Mouse (Mus musculus): ENCODE measurements around the gene Trim38. TPM values are rescaled to one million over a fixed set of nuclear protein-coding genes. Genes with fewer than 3 reads are reported as not detected.

Gene Trim38
- polyA plus RNA-seq, 1 experiment: not detected

GRCm38 (mm10) chr13:23764324-23765171, 5.2 kb upstream of the Trim38 start:
- Histone ChIP-seq H3K4me3 (ENCODE audit: insufficient read depth, low read depth, low read length) (no peak overlapping the region), H3K27ac (replicated peaks; ENCODE audit: low read depth, low read length) (no peak overlapping the region)

GRCm38 (mm10) chr13:23765172-23765513, 4.6 kb upstream of the Trim38 start:
- Histone ChIP-seq H3K27ac (replicated peaks; ENCODE audit: low read depth, low read length) (no peak overlapping the region), H3K4me1 (ENCODE audit: control insufficient read depth, insufficient read depth, insufficient read length, low read length) (no peaks in the 10 kb centered on the region), H3K4me3 (ENCODE audit: insufficient read depth, low read depth, low read length) (no peak overlapping the region)

More at GRCm38 (mm10) chr13:23764324-23765171, 5.2 kb upstream of the Trim38 start:
- H3K4me1 ChIP-seq (ENCODE audit: control insufficient read depth, insufficient read depth, insufficient read length, low read length): no peaks in the 10 kb centered on the region

GRCm38 (mm10) chr13:23766772-23767171, 2.9 kb upstream of the Trim38 start:
- Histone ChIP-seq H3K4me1 (ENCODE audit: control insufficient read depth, insufficient read depth, insufficient read length, low read length) (no peaks in the 10 kb centered on the region), H3K4me3 (ENCODE audit: insufficient read depth, low read depth, low read length) (no peak overlapping the region), H3K27ac (replicated peaks; ENCODE audit: low read depth, low read length) (no peak overlapping the region)

- H3K4me1 ChIP-seq (ENCODE audit: control insufficient read depth, insufficient read depth, insufficient read length, low read length): no peaks in the 10 kb centered on the region
- H3K4me3 ChIP-seq (ENCODE audit: insufficient read depth, low read depth, low read length): no peak overlapping the region
- H3K27ac ChIP-seq (replicated peaks; ENCODE audit: low read depth, low read length): no peak overlapping the region
Measured at GRCm38 (mm10) chr13:23768834-23769397, 797 bp upstream of the Trim38 start.

GRCm38 (mm10) chr13:23772561-23773313, 3.0 kb downstream of the Trim38 start:
- Histone ChIP-seq H3K4me1 (ENCODE audit: control insufficient read depth, insufficient read depth, insufficient read length, low read length) (no peaks in the 10 kb centered on the region), H3K27ac (replicated peaks; ENCODE audit: low read depth, low read length) (no peak overlapping the region), H3K4me3 (ENCODE audit: insufficient read depth, low read depth, low read length) (no peak overlapping the region)

GRCm38 (mm10) chr13:23778339-23778738, 8.6 kb downstream of the Trim38 start:
- Histone ChIP-seq H3K4me3 (ENCODE audit: insufficient read depth, low read depth, low read length) (no peak overlapping the region), H3K4me1 (ENCODE audit: control insufficient read depth, insufficient read depth, insufficient read length, low read length) (no peaks in the 10 kb centered on the region), H3K27ac (replicated peaks; ENCODE audit: low read depth, low read length) (no peak overlapping the region)

- H3K4me1 ChIP-seq (ENCODE audit: control insufficient read depth, insufficient read depth, insufficient read length, low read length): no peaks in the 10 kb centered on the region
- no peak overlapping the region for H3K27ac ChIP-seq (replicated peaks; ENCODE audit: low read depth, low read length)
- H3K4me3 ChIP-seq (ENCODE audit: insufficient read depth, low read depth, low read length): no peak overlapping the region
Measured at GRCm38 (mm10) chr13:23779025-23779424, 9.3 kb downstream of the Trim38 start.

DNA sequence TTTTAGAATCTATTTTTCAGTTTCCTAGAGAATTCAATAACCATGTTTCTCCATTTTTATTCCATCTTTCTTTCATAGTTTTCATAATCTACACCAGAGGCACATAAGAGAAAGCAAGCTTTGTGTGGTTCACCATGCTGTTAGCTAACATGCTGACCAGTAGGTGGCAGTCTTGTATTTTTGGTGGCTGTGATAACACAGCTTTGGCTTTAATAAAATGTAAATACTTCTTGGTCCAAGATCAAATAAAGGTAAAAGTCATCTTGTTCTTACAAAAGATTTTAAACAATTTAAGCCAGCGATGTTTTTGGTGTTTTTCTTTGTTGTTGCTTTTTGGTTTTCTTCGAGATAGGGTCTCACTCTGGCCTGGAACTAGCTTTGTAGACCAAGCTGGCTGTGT, 22.8 kb downstream of the Trim38 start:
- Histone ChIP-seq H3K4me1 (ENCODE audit: control insufficient read depth, insufficient read depth, insufficient read length, low read length) (no peaks in the 10 kb centered on the region), H3K4me3 (ENCODE audit: insufficient read depth, low read depth, low read length) (no peak overlapping the region), H3K27ac (replicated peaks; ENCODE audit: low read depth, low read length) (no peak overlapping the region)

- no peak overlapping the region for H3K4me3 ChIP-seq (ENCODE audit: insufficient read depth, low read depth, low read length)
- no peaks in the 10 kb centered on the region for H3K4me1 ChIP-seq (ENCODE audit: control insufficient read depth, insufficient read depth, insufficient read length, low read length)
- no peak overlapping the region for H3K27ac ChIP-seq (replicated peaks; ENCODE audit: low read depth, low read length)
Measured at GRCm38 (mm10) chr13:23799405-23799804, 29.7 kb downstream of the Trim38 start.

- Histone ChIP-seq H3K4me3 (ENCODE audit: insufficient read depth, low read depth, low read length) (no peak overlapping the region), H3K27ac (replicated peaks; ENCODE audit: low read depth, low read length) (no peak overlapping the region), H3K4me1 (ENCODE audit: control insufficient read depth, insufficient read depth, insufficient read length, low read length) (no peaks in the 10 kb centered on the region)
Measured at GRCm38 (mm10) chr13:23804532-23804931, 34.8 kb downstream of the Trim38 start.

GRCm38 (mm10) chr13:23806422-23807052, 36.8 kb downstream of the Trim38 start, which contains the start of gene Slc17a2:
Slc17a2 (plus strand) TSS chr13:23806993.
- Histone ChIP-seq H3K4me3 (ENCODE audit: insufficient read depth, low read depth, low read length) (no peak within 1 kb of the TSS), H3K4me1 (ENCODE audit: control insufficient read depth, insufficient read depth, insufficient read length, low read length) (no peaks in the 10 kb centered on the region), H3K27ac (replicated peaks; ENCODE audit: low read depth, low read length) (no peak within 1 kb of the TSS)

GRCm38 (mm10) chr13:23816148-23816547, 46.4 kb downstream of the Trim38 start:
- Histone ChIP-seq H3K4me1 (ENCODE audit: control insufficient read depth, insufficient read depth, insufficient read length, low read length) (no peaks in the 10 kb centered on the region), H3K27ac (replicated peaks; ENCODE audit: low read depth, low read length) (no peak overlapping the region), H3K4me3 (ENCODE audit: insufficient read depth, low read depth, low read length) (no peak overlapping the region)

DNA sequence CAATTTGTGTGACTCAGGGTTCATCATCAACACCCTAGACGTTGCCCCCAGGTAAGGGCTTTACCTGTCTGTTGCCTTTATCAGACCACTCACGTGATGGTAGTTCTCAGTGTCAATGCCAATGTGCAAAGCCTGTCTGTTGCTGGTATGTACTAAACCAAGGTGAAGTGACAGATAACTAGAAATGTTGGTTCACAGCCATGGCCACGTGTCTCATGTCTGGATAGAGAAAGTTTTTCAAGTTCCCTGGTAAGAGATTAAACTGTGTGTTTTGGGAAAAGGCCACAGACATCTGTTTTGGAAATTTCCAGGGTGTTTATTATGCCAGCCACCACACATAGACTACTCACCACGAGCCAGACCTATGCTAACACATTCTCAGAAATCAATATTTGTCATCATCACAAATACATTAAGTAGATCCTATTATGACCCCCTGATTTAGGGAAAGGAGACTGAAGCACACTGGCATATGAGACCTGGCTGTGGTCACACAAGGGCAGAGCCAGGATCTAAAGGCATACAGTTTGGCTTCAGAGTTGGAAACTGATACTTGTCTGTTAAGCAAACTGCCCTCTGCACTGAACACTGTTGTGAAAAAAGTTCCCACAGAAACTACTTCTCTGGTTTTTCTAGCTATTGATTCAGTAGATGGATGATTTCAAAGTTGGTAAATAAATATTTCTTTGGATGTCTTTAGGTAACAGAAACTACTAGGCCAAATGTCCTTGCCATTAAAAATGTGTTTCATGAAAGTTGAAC, 50.6 kb downstream of the Trim38 start:
- H3K27ac ChIP-seq (replicated peaks; ENCODE audit: low read depth, low read length): no peak overlapping the region
- H3K4me3 ChIP-seq (ENCODE audit: insufficient read depth, low read depth, low read length): no peak overlapping the region
- H3K4me1 ChIP-seq (ENCODE audit: control insufficient read depth, insufficient read depth, insufficient read length, low read length): no peaks in the 10 kb centered on the region

DNA sequence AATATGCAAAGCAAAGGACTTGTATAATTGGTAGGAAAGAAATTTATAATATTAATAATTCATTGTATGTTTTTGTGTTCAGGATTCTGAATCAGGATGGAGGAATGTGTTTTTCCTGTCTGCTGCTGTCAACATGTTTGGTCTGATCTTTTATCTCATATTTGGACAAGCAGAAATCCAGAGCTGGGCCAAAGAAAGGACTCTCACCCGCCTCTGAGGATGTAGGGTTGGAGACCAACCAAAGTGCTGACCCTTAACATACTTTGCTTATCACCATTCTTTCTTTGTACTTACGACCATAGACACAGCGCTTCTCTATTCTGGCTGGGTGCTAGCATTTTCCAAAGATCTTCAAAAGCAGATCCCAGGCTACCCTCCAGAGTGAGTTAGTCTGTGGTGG, 52.5 kb downstream of the Trim38 start:
- H3K4me1 ChIP-seq (ENCODE audit: control insufficient read depth, insufficient read depth, insufficient read length, low read length): no peaks in the 10 kb centered on the region
- H3K4me3 ChIP-seq (ENCODE audit: insufficient read depth, low read depth, low read length): no peak overlapping the region
- no peak overlapping the region for H3K27ac ChIP-seq (replicated peaks; ENCODE audit: low read depth, low read length)

All from brown adipose tissue, adult 24 weeks (tissue).